Mouse (Mus musculus) central nervous system, embryonic 14 days (tissue): Measurements from ENCODE around the gene Fgf16. TPM values are rescaled to one million over a fixed set of nuclear protein-coding genes. Genes with fewer than 3 reads are reported as not detected.

Experiments
- polyA plus RNA-seq: library from polyadenylated mRNA; depleted of rRNA; stranded (reverse); fragments of >200 nt; gene quantifications from 2 replicates; pipeline ENCODE4 v1.2.3, GENCODE M21; 2012; rRNA removed

Fgf16 gene
- polyA plus RNA-seq: 0.11 and 0.38 TPM in 2 replicates

GRCm38 (mm10) chrX:105764162-105765004 lies at the start of gene Fgf16:
Gene Fgf16 (plus strand): TSS chrX:105764279.

Other genes with a start within 250 kb of the Fgf16 start
- gene Atrx, start 165.1 kb downstream of the Fgf16 start, polyA plus RNA-seq: 96.1 and 100 TPM in 2 replicates
- 10.1 and 13.6 TPM in 2 replicates for gene Magt1, start 247.6 kb downstream of the Fgf16 start, polyA plus RNA-seq